Mouse (Mus musculus): ENCODE results near the gene Ckb. TPM values are rescaled to one million over a fixed set of nuclear protein-coding genes. Genes with fewer than 3 reads are reported as not detected.

The Ckb gene
- total RNA-seq, 2 experiments from 2014 or later, result 1.8 to 4.1 TPM

Other genes with a start within 250 kb of the Ckb start
- gene Tnfaip2, start 229.9 kb downstream of the Ckb start, total RNA-seq (2015), result 18.3 and 20.9 TPM in 2 replicates
- 31.1 and 67.8 TPM in 2 replicates for gene Tnfaip2, start 229.9 kb downstream of the Ckb start, total RNA-seq (2017)
- not detected in 2 replicates for gene Gm266, start 186.5 kb downstream of the Ckb start, total RNA-seq (2015)
- gene Gm266, start 186.5 kb downstream of the Ckb start, total RNA-seq (2017), result not detected in 2 replicates
- 349 and 403 TPM in 2 replicates for gene Eif5, start 134.3 kb downstream of the Ckb start, total RNA-seq (2015)
- gene Eif5, start 134.3 kb downstream of the Ckb start, total RNA-seq (2017), result 221 and 322 TPM in 2 replicates
- 60.2 and 88.1 TPM in 2 replicates for gene Mark3, start 97.8 kb downstream of the Ckb start, total RNA-seq (2015)
- gene Mark3, start 97.8 kb downstream of the Ckb start, total RNA-seq (2017), result 63.5 and 73.1 TPM in 2 replicates
- gene Trmt61a, start 5.8 kb upstream of the Ckb start, total RNA-seq (2015), result 8.6 and 8.8 TPM in 2 replicates
- gene Trmt61a, start 5.8 kb upstream of the Ckb start, total RNA-seq (2017), result 8.0 and 11.2 TPM in 2 replicates
- 23.6 and 25.8 TPM in 2 replicates for gene Bag5, start 40.9 kb upstream of the Ckb start, total RNA-seq (2015)
- 29.2 and 46.3 TPM in 2 replicates for gene Bag5, start 40.9 kb upstream of the Ckb start, total RNA-seq (2017)
- gene Apopt1, start 40.9 kb upstream of the Ckb start, total RNA-seq (2015), result 67.5 and 72.1 TPM in 2 replicates
- gene Apopt1, start 40.9 kb upstream of the Ckb start, total RNA-seq (2017), result 54.7 and 55.7 TPM in 2 replicates
- 20.8 and 24.1 TPM in 2 replicates for gene Klc1, start 86.5 kb upstream of the Ckb start, total RNA-seq (2015)
- 37.9 and 76.1 TPM in 2 replicates for gene Klc1, start 86.5 kb upstream of the Ckb start, total RNA-seq (2017)
- 8.8 and 14.8 TPM in 2 replicates for gene Xrcc3, start 141.5 kb upstream of the Ckb start, total RNA-seq (2015)
- gene Xrcc3, start 141.5 kb upstream of the Ckb start, total RNA-seq (2017), result 8.2 and 15.1 TPM in 2 replicates
- gene Zfyve21, start 141.8 kb upstream of the Ckb start, total RNA-seq (2015), result 7.5 and 8.7 TPM in 2 replicates
- gene Zfyve21, start 141.8 kb upstream of the Ckb start, total RNA-seq (2017), result 7.5 and 9.6 TPM in 2 replicates
- gene Ppp1r13b, start 235.8 kb upstream of the Ckb start, total RNA-seq (2015), result 5.4 and 9.3 TPM in 2 replicates
- gene Ppp1r13b, start 235.8 kb upstream of the Ckb start, total RNA-seq (2017), result 3.7 and 7.5 TPM in 2 replicates